Mouse (Mus musculus) heart, embryonic 10.5 days (tissue): ENCODE results near the gene Mthfsd. TPM values are rescaled to one million over a fixed set of nuclear protein-coding genes. Genes with fewer than 3 reads are reported as not detected.

Experiments
- DNase-seq: peaks from one replicate; pipeline ENCODE4 v3.0.0-alpha.2; 2017; ENCODE audit warnings: low spot score
- H3K27ac ChIP-seq: fragments of 300-500 bp; sonication (generic); 2 replicates; pipeline ENCODE4 v1.5.1; 2016; ENCODE audit warnings: mild to moderate bottlenecking
- H3K27me3 ChIP-seq: fragments of 300-500 bp; sonication (generic); 2 replicates; pipeline ENCODE4 v1.6.1; 2016; ENCODE audit warnings: mild to moderate bottlenecking; ENCODE audit not compliant: poor library complexity, insufficient read depth, severe bottlenecking
- H3K36me3 ChIP-seq: fragments of 300-500 bp; sonication (generic); 2 replicates; pipeline ENCODE4 v1.6.1; 2016; ENCODE audit warnings: mild to moderate bottlenecking, moderate library complexity
- H3K4me1 ChIP-seq: fragments of 300-500 bp; sonication (generic); 2 replicates; pipeline ENCODE4 v1.6.1; 2016; ENCODE audit warnings: mild to moderate bottlenecking
- H3K4me3 ChIP-seq: fragments of 300-500 bp; sonication (generic); 2 replicates; pipeline ENCODE4 v1.5.1; 2016; ENCODE audit warnings: mild to moderate bottlenecking, moderate library complexity
- H3K9me3 ChIP-seq: fragments of 300-500 bp; sonication (generic); 2 replicates; pipeline ENCODE4 v1.6.1; 2016; ENCODE audit warnings: mild to moderate bottlenecking, moderate library complexity
- WGBS: fragments of 180-500 bp; shearing (Covaris S2); methylation state at CpG from one replicate; pipeline ENCODE4 v1.1.7; 2016; 5-methylcytosine and 5-hydroxymethylcytosine counted together
- polyA plus RNA-seq: library from polyadenylated mRNA; unstranded; fragments of >200 nt; fragmentation: Nextera tagmentation; extraction: Ambion mirVana; gene quantifications from 2 replicates; pipeline ENCODE4 v1.2.1, GENCODE M21; 2016

Gene Mthfsd
- polyA plus RNA-seq, 1 experiment from 2014 or later = 57.0 TPM

- Histone ChIP-seq H3K4me1 (peaks cover 40% of the 10 kb centered on the region), H3K27ac (peak overlapping the region; percentile 82), H3K9me3 (no peaks in the 10 kb centered on the region), H3K27me3 (peaks cover 98% of the 10 kb centered on the region), H3K4me3 (peak overlapping the region; percentile 80), H3K36me3 (no peaks in the 10 kb centered on the region; the same call in 1 of the 2 replicates)
- DNase-seq = no peak
- WGBS = under 1% methylated on average over 88 of the region's 89 CpGs
Observed at GRCm38 (mm10) chr8:121083093-121083935, 24.9 kb downstream of the Mthfsd start.

GRCm38 (mm10) chr8:121082218-121083092 lies 25.7 kb downstream of the Mthfsd start:
- Histone ChIP-seq H3K27ac (peak overlapping the region; percentile 82), H3K36me3 (no peaks in the 10 kb centered on the region; the same call in 1 of the 2 replicates), H3K27me3 (peaks cover 99% of the 10 kb centered on the region), H3K4me3 (peak overlapping the region; percentile 80), H3K9me3 (no peaks in the 10 kb centered on the region), H3K4me1 (peaks cover 40% of the 10 kb centered on the region)
- under 1% methylated on average over 56 of the region's 57 CpGs for WGBS
- no peak for DNase-seq

DNA sequence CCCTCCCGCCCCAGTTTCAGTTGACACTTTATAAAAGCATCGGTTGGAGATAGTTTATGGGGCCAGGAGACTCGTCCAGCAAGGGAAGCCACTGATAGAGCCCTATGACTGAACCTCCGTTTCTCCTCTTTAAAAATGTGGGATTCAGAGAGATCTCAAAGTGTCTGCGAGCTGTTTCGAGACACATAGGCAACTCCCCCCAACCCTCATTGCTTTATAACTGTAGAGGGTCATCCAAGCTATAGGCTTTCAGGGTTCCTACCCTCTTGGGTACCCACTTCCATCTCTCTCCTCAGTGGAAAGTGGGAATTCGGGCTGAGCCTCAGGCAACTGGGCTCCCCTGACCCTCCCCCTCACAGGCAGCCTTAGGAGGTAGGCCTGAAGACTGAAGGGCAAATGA lies 26.8 kb downstream of the Mthfsd start:
- peak overlapping the region; percentile 80; the same call in 1 of the 2 replicates for H3K4me3 ChIP-seq
- peaks cover 40% of the 10 kb centered on the region for H3K4me1 ChIP-seq
- H3K9me3 ChIP-seq = no peaks in the 10 kb centered on the region
- peaks cover 99% of the 10 kb centered on the region for H3K27me3 ChIP-seq
- H3K36me3 ChIP-seq = no peaks in the 10 kb centered on the region; the same call in 1 of the 2 replicates
- H3K27ac ChIP-seq = peak overlapping the region; percentile 74; the same call in 1 of the 2 replicates
- 3% methylated on average over 7 of the region's 7 CpGs for WGBS
- no peak for DNase-seq

DNA sequence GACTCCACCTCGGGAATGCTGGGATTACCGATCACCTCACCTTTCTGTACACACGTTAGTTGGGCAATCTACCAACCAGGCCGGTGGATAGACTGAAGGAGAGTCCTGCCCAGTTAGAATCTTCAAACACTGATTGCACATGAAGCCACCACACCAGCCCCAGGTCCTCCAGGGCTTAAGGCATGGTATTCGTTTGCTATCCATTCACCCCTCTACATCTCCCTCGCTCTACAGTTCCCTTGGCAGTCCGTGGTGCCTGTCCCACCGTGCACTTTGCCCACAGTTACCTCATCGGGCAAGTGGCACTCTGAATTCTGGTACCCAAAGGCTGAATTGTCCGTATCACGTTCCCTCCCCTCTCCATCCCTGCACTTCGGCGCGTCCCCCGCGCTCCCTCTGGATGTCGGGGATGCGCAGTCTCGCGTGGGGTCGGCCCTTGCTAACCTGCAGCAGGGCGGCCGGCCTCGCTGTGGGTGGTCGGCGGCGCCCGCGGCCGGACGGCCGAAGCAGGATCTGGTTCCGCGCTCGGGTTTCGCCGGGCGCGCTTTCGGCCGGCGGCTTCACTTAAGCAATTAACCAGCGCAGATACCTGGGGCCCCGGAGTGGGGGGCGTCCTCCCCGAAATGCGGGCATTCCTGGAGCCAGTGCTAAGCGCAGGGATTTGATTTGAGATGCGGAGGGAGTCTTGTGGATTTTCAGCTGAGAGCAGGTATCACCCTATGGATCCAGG lies 27.7 kb downstream of the Mthfsd start:
- no peak for DNase-seq
- H3K27me3 ChIP-seq = peaks cover 99% of the 10 kb centered on the region
- peak overlapping the region; percentile 74 for H3K27ac ChIP-seq
- H3K9me3 ChIP-seq = no peaks in the 10 kb centered on the region
- H3K36me3 ChIP-seq = no peaks in the 10 kb centered on the region
- H3K4me3 ChIP-seq = peak overlapping the region; percentile 80
- WGBS = under 1% methylated on average over 49 of the region's 49 CpGs
- peaks cover 40% of the 10 kb centered on the region for H3K4me1 ChIP-seq

GRCm38 (mm10) chr8:121079944-121080343 lies 28.2 kb downstream of the Mthfsd start:
- WGBS = 1% methylated on average over 12 of the region's 12 CpGs
- no peak for DNase-seq

GRCm38 (mm10) chr8:121079201-121079600 lies 29.0 kb downstream of the Mthfsd start:
- Histone ChIP-seq H3K9me3 (no peaks in the 10 kb centered on the region), H3K4me3 (no peak overlapping the region), H3K27ac (no peak overlapping the region), H3K4me1 (peaks cover 34% of the 10 kb centered on the region), H3K36me3 (no peaks in the 10 kb centered on the region), H3K27me3 (peaks cover 99% of the 10 kb centered on the region)
- 3% methylated on average over 7 of the region's 7 CpGs for WGBS
- DNase-seq = no peak

More at GRCm38 (mm10) chr8:121079944-121080343, 28.2 kb downstream of the Mthfsd start:
- Histone ChIP-seq H3K9me3 (no peaks in the 10 kb centered on the region), H3K27ac (peak overlapping the region; percentile 74; the same call in 1 of the 2 replicates), H3K27me3 (peaks cover 99% of the 10 kb centered on the region), H3K36me3 (no peaks in the 10 kb centered on the region), H3K4me1 (peaks cover 36% of the 10 kb centered on the region), H3K4me3 (peak overlapping the region; percentile 8; the same call in 1 of the 2 replicates)

DNA sequence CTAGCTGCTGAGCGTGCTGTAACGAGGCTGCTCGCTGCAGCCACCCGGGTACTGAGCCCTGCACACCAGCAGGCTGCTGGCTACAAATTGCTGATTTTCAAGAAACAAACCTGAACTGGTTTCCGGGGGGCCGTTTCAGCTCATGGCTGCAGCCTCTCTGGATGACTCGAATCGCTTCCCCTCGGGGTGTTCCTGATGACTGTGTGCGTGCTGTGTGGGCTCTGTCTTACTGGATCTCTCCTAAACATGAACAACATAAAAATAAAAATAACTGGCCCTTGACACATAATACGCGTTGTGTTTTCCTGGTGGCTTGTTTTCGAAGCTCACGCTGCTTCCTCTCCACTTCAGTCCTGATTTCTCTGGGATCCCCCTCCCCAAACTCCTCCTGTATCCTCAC lies 29.5 kb downstream of the Mthfsd start:
- Histone ChIP-seq H3K4me3 (no peak overlapping the region), H3K9me3 (no peaks in the 10 kb centered on the region), H3K27me3 (peaks cover 99% of the 10 kb centered on the region), H3K36me3 (no peaks in the 10 kb centered on the region), H3K4me1 (peaks cover 34% of the 10 kb centered on the region), H3K27ac (no peak overlapping the region)
- WGBS = 3% methylated on average over 14 of the region's 14 CpGs
- DNase-seq = no peak

- Histone ChIP-seq H3K36me3 (no peaks in the 10 kb centered on the region), H3K9me3 (no peaks in the 10 kb centered on the region), H3K27ac (no peak overlapping the region), H3K4me3 (no peak overlapping the region), H3K27me3 (peaks cover 99% of the 10 kb centered on the region), H3K4me1 (peaks cover 34% of the 10 kb centered on the region)
- whole genome bisulfite sequencing = 7% methylated on average over 7 of the region's 7 CpGs
- no peak for DNase-seq
Observed at GRCm38 (mm10) chr8:121076555-121076954, 31.6 kb downstream of the Mthfsd start.

DNA sequence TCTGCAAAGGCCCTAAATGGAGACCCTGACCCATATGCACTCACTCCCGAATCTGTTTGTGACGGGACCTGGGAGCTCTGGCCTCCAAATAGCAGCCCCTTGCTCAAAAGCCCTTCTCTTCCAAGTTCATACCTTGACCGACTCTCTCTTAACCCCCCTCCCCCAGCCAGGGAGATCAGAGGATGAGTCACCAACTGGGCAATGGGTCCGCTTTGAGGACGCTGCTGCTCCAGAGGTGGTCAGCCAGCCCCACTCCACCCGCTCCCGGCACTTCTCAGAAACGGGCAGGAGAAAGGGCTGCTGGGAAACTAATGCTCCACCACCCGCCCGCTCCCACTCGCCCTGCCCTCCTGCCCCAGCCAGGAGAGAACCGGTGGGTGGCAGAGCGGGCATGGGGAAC lies 32.3 kb downstream of the Mthfsd start:
- WGBS = 2% methylated on average over 13 of the region's 13 CpGs
- H3K27ac ChIP-seq = peak overlapping the region; percentile 39; the same call in 1 of the 2 replicates
- no peaks in the 10 kb centered on the region for H3K36me3 ChIP-seq
- no peaks in the 10 kb centered on the region for H3K9me3 ChIP-seq
- H3K27me3 ChIP-seq = peaks cover 99% of the 10 kb centered on the region
- peaks cover 39% of the 10 kb centered on the region for H3K4me1 ChIP-seq
- H3K4me3 ChIP-seq = no peak overlapping the region
- no peak for DNase-seq

GRCm38 (mm10) chr8:121074848-121075145 lies 33.4 kb downstream of the Mthfsd start:
- Histone ChIP-seq H3K4me1 (peaks cover 41% of the 10 kb centered on the region), H3K36me3 (no peaks in the 10 kb centered on the region), H3K27me3 (peaks cover 99% of the 10 kb centered on the region), H3K9me3 (no peaks in the 10 kb centered on the region), H3K27ac (peak overlapping the region; percentile 31; the same call in 1 of the 2 replicates), H3K4me3 (no peak overlapping the region)
- WGBS = under 1% methylated on average over 10 of the region's 10 CpGs
- DNase-seq = no peak

- no peak for DNase-seq
- peak overlapping the region; percentile 47 for H3K4me3 ChIP-seq
- H3K36me3 ChIP-seq = no peaks in the 10 kb centered on the region
- 2% methylated on average over 15 of the region's 15 CpGs for WGBS
- peak overlapping the region; percentile 31; the same call in 1 of the 2 replicates for H3K27ac ChIP-seq
- H3K4me1 ChIP-seq = peaks cover 41% of the 10 kb centered on the region
- peaks cover 99% of the 10 kb centered on the region for H3K27me3 ChIP-seq
- no peaks in the 10 kb centered on the region for H3K9me3 ChIP-seq
Observed at GRCm38 (mm10) chr8:121074108-121074847, 33.9 kb downstream of the Mthfsd start.
